Mouse (Mus musculus) ES-E14 (cell line): ENCODE measurements around the gene Snrnp70. TPM values are rescaled to one million over a fixed set of nuclear protein-coding genes. Genes with fewer than 3 reads are reported as not detected.
"Not testable (repeated sequence)": the region's sequence is repeated elsewhere in the genome, so short reads cannot be mapped to it uniquely, and the experiment has no call there.

ENCODE experiments used
- DNase-seq: peaks from one replicate; pipeline ENCODE4 v3.0.0-alpha.2; 2013; ENCODE audit warnings: low read depth, low spot score
- H3K27ac ChIP-seq: 2 replicates; pipeline ENCODE4 v1.5.1; 2012; ENCODE audit warnings: low read depth, mild to moderate bottlenecking, low read length, moderate library complexity, mixed read lengths; ENCODE audit not compliant: poor library complexity, insufficient read depth, severe bottlenecking
- H3K36me3 ChIP-seq: 2 replicates; pipeline ENCODE4 v1.6.1; 2012; ENCODE audit warnings: mild to moderate bottlenecking, low read length, moderate library complexity, mixed read lengths; ENCODE audit not compliant: control insufficient read depth, poor library complexity, insufficient read depth, severe bottlenecking
- H3K4me1 ChIP-seq, 2 experiments: fragments of 150-350 bp in 1 of 2; sonication (generic) in 1 of 2; 2 replicates each; pipeline ENCODE4 v1.6.1; 2012; ENCODE audit warnings: low read length in 2 of 2, mild to moderate bottlenecking in 1 of 2, mixed read lengths in 1 of 2; ENCODE audit not compliant: control insufficient read depth in 2 of 2, insufficient read depth in 2 of 2, poor library complexity in 1 of 2
- H3K4me3 ChIP-seq, 2 experiments: fragments of 150-350 bp in 1 of 2; sonication (generic) in 1 of 2; 2 replicates each; pipeline ENCODE4 v1.5.1; 2012; ENCODE audit warnings: low read length in 2 of 2, low read depth in 1 of 2, mild to moderate bottlenecking in 1 of 2, mixed read lengths in 1 of 2; ENCODE audit not compliant: insufficient read depth in 1 of 2, poor library complexity in 1 of 2, severe bottlenecking in 1 of 2
- H3K9ac ChIP-seq: 2 replicates; pipeline ENCODE4 v1.6.1; 2012; ENCODE audit warnings: low read depth, mild to moderate bottlenecking, low read length, mixed read lengths; ENCODE audit not compliant: poor library complexity, insufficient read depth, severe bottlenecking
- H3K9me3 ChIP-seq: fragments of 150-350 bp; sonication (generic); 2 replicates; pipeline ENCODE4 v1.6.1; 2012; ENCODE audit warnings: low read depth, mild to moderate bottlenecking, low read length; ENCODE audit not compliant: control insufficient read depth, insufficient read depth
- CHD2 ChIP-seq: IDR thresholded peaks from 2 replicates; pipeline ENCODE4 v1.6.1; 2014; ENCODE audit warnings: mild to moderate bottlenecking, low read depth, low read length, inconsistent platforms
- HCFC1 ChIP-seq: IDR thresholded peaks from 2 replicates; pipeline ENCODE4 v1.6.1; 2012; ENCODE audit warnings: low read length, inconsistent platforms, borderline replicate concordance; ENCODE audit not compliant: insufficient read depth
- MAFK ChIP-seq: IDR thresholded peaks from 2 replicates; pipeline ENCODE4 v1.6.1; 2014; ENCODE audit warnings: mild to moderate bottlenecking, low read depth, low read length, inconsistent platforms; ENCODE audit not compliant: insufficient read depth
- ZC3H11A ChIP-seq: IDR thresholded peaks from 2 replicates; pipeline ENCODE4 v1.6.1; 2012; ENCODE audit warnings: low read depth, mild to moderate bottlenecking, inconsistent platforms, low read length, borderline replicate concordance
- ZNF384 ChIP-seq: IDR thresholded peaks from 2 replicates; pipeline ENCODE4 v1.6.1; 2012; ENCODE audit warnings: low read depth, low read length, inconsistent platforms
- in situ Hi-C, 2 experiments: fragments of 600-800 bp; cut with MboI; formaldehyde crosslinking; loops; one replicate each; pipeline ENCODE4 v1.15.1; 2025; ENCODE audit warnings: low sequenced_read_pairs in 2 of 2, inconsistent platforms in 1 of 2; ENCODE audit not compliant: unreplicated experiment in 2 of 2
- total RNA-seq: library from RNA; depleted of rRNA; stranded (reverse); fragments of 300-350 nt; gene quantifications from 2 replicates; pipeline ENCODE4 v1.2.3, GENCODE M21; 2012

Snrnp70 gene
- total RNA-seq, 1 experiment, result 303 TPM

- in situ Hi-C loops, result no loop called here
- H3K27ac ChIP-seq, result no peak overlapping the region
- DNase-seq, result no peak
Measured at GRCm38 (mm10) chr7:45401521-45402085, 6.1 kb upstream of the Snrnp70 start.

GRCm38 (mm10) chr7:45396787-45397186, 1.2 kb upstream of the Snrnp70 start:
- in situ Hi-C loops, result no loop called here
- TF ChIP-seq ZC3H11A (no peak), CHD2 (no peak), MAFK (peak; percentile 67), ZNF384 (no peak), HCFC1 (no peak)
- Histone ChIP-seq H3K27ac (no peak overlapping the region; the same call in 1 of the 2 replicates), H3K9ac (peak overlapping the region; percentile 48; the same call in 1 of the 2 replicates), H3K36me3 (peaks cover 12% of the 10 kb centered on the region), H3K4me1 (peaks cover 4 to 9% of the 10 kb centered on the region in 2 experiments; a peak in 1 of 4 replicates), H3K9me3 (no peaks in the 10 kb centered on the region), H3K4me3 (no peak overlapping the region)
- no peak for DNase-seq

More at GRCm38 (mm10) chr7:45401521-45402085, 6.1 kb upstream of the Snrnp70 start:
- no peaks in the 10 kb centered on the region for H3K9me3 ChIP-seq
- H3K4me1 ChIP-seq, result peaks cover 9 to 11% of the 10 kb centered on the region in 2 experiments; a peak in 1 of 4 replicates
- H3K9ac ChIP-seq, result peak overlapping the region; percentile 8; the same call in 1 of the 2 replicates
- no peaks in the 10 kb centered on the region for H3K36me3 ChIP-seq
- TF ChIP-seq MAFK, result no peak
- TF ChIP-seq ZC3H11A, result no peak
- TF ChIP-seq CHD2, result no peak
- TF ChIP-seq HCFC1, result no peak
- no peak for TF ChIP-seq ZNF384
- no peak overlapping the region for H3K4me3 ChIP-seq

- Histone ChIP-seq H3K4me3 (peak overlapping the region; percentile 58 to 60), H3K27ac (peak overlapping the region; percentile 77; the same call in 1 of the 2 replicates), H3K9ac (peak overlapping the region; percentile 73; the same call in 1 of the 2 replicates), H3K36me3 (peaks cover 15% of the 10 kb centered on the region)
- DNase-seq, H3K4me1 ChIP-seq, in situ Hi-C loops, H3K9me3 ChIP-seq: not testable (repeated sequence)
Measured at GRCm38 (mm10) chr7:45396337-45396775, 814 bp upstream of the Snrnp70 start.

DNA sequence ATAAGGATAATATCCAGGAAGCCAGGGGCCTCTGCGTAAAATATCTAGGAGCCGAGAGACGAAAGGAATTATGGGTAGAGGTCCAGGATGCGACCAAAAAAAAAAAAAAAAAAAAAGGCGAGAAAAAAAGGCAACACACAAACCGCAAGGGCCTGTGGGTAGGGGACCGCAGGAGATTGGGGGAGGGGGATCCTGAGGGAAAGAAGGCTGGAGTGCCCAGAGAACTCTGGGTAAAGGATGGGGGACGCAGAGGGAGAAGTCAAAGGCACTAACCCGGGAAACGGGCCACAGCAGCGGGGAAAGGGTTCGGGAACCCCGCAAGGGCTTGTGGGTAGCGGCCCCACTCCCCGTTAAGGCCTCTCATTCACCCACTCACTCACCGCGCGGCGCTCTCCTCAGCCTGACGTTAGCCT, 407 bp downstream of the Snrnp70 start:
- Histone ChIP-seq H3K27ac (peak overlapping the region; percentile 99), H3K4me1 (peaks cover 2 to 9% of the 10 kb centered on the region in 2 experiments; a peak in 1 of 4 replicates), H3K9ac (peak overlapping the region; percentile 99), H3K36me3 (peaks cover 22% of the 10 kb centered on the region), H3K9me3 (no peaks in the 10 kb centered on the region), H3K4me3 (peak overlapping the region; percentile 73 to 96)
- in situ Hi-C loops, result no loop called here
- DNase-seq, result no peak
- no peak for TF ChIP-seq MAFK
- TF ChIP-seq ZC3H11A, result no peak
- no peak; the same call in 1 of the 2 replicates for TF ChIP-seq CHD2
- peak; percentile 97 for TF ChIP-seq ZNF384
- TF ChIP-seq HCFC1, result peak; percentile 60; the same call in 1 of the 2 replicates
